ENCODE assay signal across 9 mouse cellular contexts in the genomic region with DNA sequence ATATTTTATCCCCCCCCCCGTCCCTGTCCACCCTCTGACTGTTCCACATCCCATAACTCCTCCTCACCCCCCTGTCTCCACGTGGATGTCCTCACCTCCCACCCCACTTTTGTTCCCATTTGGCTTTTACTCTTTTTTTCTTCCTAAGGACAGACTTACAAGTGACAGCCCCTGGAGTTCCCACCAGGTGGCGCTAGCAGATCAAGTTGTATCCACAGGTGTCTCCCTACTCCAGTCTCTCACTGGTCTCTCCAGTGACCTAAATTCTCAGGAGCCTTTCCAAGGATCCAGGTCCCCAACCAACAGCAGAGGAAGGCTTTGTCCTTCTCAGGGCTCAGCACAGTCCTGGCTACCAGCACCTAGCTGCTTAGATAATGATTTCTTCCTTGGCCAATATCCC.
DNase-seq lines count a peak whose midpoint lies in the region; ATAC-seq and TF ChIP-seq lines count a peak whose summit lies in the region.
"Had no signal": no experiment of that assay in that cellular context is flagged by ENCODE, and none has a peak within 500 bp of the region (broad histone marks: within the 10 kb centered on the region; RNA-seq: fewer than 3 reads in every experiment).

No protein-coding gene starts in this region.

- H3K27ac ChIP-seq in limb, embryonic 10.5 days: no peak overlapping the region
- no peak overlapping the region for H3K27ac ChIP-seq in small intestine, adult 2 months (ENCODE audit: insufficient read depth, low read depth, low read length)
- H3K27ac ChIP-seq: neural tube, embryonic 12.5 days had no signal

- no peaks in the 10 kb centered on the region for H3K4me1 ChIP-seq in limb, embryonic 10.5 days
- H3K4me1 ChIP-seq in small intestine, adult 2 months (ENCODE audit: control insufficient read depth, insufficient read depth, insufficient read length, low read length): no peaks in the 10 kb centered on the region
- H3K4me1 ChIP-seq: neural tube, embryonic 12.5 days had no signal

- no peaks in the 10 kb centered on the region for H3K9me3 ChIP-seq in limb, embryonic 10.5 days (replicated peaks)
- H3K9me3 ChIP-seq: neural tube, embryonic 12.5 days had no signal

- 7% methylated on average over 3 of the region's 3 CpGs for WGBS in limb, embryonic 10.5 days
- WGBS in small intestine, adult 2 months: 8% methylated on average over 3 of the region's 3 CpGs

- H3K4me3 ChIP-seq in limb, embryonic 10.5 days: no peak overlapping the region
- no peak overlapping the region for H3K4me3 ChIP-seq in small intestine, adult 2 months (ENCODE audit: low read depth, low read length)
- H3K4me3 ChIP-seq: neural tube, embryonic 12.5 days had no signal

- peak; percentile 7 for DNase-seq in cerebellum, adult 11 months
- peak; percentile 31 for DNase-seq in ovary, postnatal 14 days (ENCODE audit: low spot score)
- no peak for DNase-seq in ovary, postnatal 10 days (ENCODE audit: low spot score)
- peak; percentile 43 to 70 for DNase-seq in cerebellum, postnatal 25 days
- DNase-seq in hindlimb bud, embryonic 11.5 days (ENCODE audit: extremely low spot score, low read depth, low spot score): peak; percentile 12
- DNase-seq in limb, embryonic 10.5 days (ENCODE audit: low spot score): peak; percentile 71

- no peaks in the 10 kb centered on the region for H3K36me3 ChIP-seq in limb, embryonic 10.5 days
- no peaks in the 10 kb centered on the region for H3K36me3 ChIP-seq in small intestine, adult 2 months (ENCODE audit: control insufficient read depth, insufficient read depth, low read length)
- H3K36me3 ChIP-seq: neural tube, embryonic 12.5 days had no signal

- ATAC-seq in cerebellum, adult (ENCODE audit: insufficient number of reproducible peaks, low FRiP score, low TSS enrichment): no peak

- TF ChIP-seq CTCF in small intestine, adult 2 months (IDR thresholded peaks at IDR 0.05; ENCODE audit: extremely low read depth, insufficient read length, insufficient replicate concordance, low read depth, low read length): peak; percentile 8; the same call in 1 of the 2 replicates

- TF ChIP-seq POLR2A in small intestine, adult 2 months (IDR thresholded peaks at IDR 0.05; ENCODE audit: low read depth, low read length): no peak

- no peaks in the 10 kb centered on the region for H3K27me3 ChIP-seq in limb, embryonic 10.5 days (ENCODE audit: low read depth, poor library complexity, severe bottlenecking)
- H3K27me3 ChIP-seq in small intestine, adult 2 months (ENCODE audit: control insufficient read depth, insufficient read depth, low read length): no peaks in the 10 kb centered on the region
- H3K27me3 ChIP-seq: neural tube, embryonic 12.5 days had no signal
